Mouse (Mus musculus) lung, postnatal 0 days (tissue): ENCODE data around the gene Prl8a1. TPM values are rescaled to one million over a fixed set of nuclear protein-coding genes. Genes with fewer than 3 reads are reported as not detected.

Experiments used
- ATAC-seq: fragments of 200-750 bp; cut with Nextera tagmentation; 2 replicates; pipeline ENCODE4 v1.8.0; 2017; ENCODE audit warnings: moderate library complexity
- DNase-seq: peaks from one replicate; pipeline ENCODE4 v3.0.0-alpha.2; 2016; ENCODE audit warnings: low spot score
- H3K27ac ChIP-seq: fragments of 300-500 bp; sonication (generic); 2 replicates; pipeline ENCODE4 v1.5.1; 2014; ENCODE audit warnings: antibody characterized with exemption, mild to moderate bottlenecking, low read length, mixed read lengths
- H3K27me3 ChIP-seq: fragments of 300-500 bp; sonication (generic); replicated peaks from 2 replicates; pipeline ENCODE4 v1.6.1; 2014; ENCODE audit warnings: low read length, mixed read lengths; ENCODE audit not compliant: insufficient read depth
- H3K36me3 ChIP-seq: fragments of 300-500 bp; sonication (generic); 2 replicates; pipeline ENCODE4 v1.6.1; 2014; ENCODE audit warnings: low read length, mixed read lengths; ENCODE audit not compliant: insufficient read depth
- H3K4me1 ChIP-seq: fragments of 300-500 bp; sonication (generic); 2 replicates; pipeline ENCODE4 v1.6.1; 2014; ENCODE audit warnings: antibody characterized with exemption, low read depth, low read length, mixed read lengths; ENCODE audit not compliant: insufficient read depth
- H3K4me2 ChIP-seq: fragments of 300-500 bp; sonication (generic); replicated peaks from 2 replicates; pipeline ENCODE4 v1.6.1; 2014; ENCODE audit warnings: low read depth, mild to moderate bottlenecking, low read length, moderate library complexity, mixed read lengths
- H3K4me3 ChIP-seq: fragments of 300-500 bp; sonication (generic); 2 replicates; pipeline ENCODE4 v1.5.1; 2014; ENCODE audit warnings: low read depth, low read length
- H3K9ac ChIP-seq: fragments of 300-500 bp; sonication (generic); replicated peaks from 2 replicates; pipeline ENCODE4 v1.6.1; 2014; ENCODE audit warnings: low read depth, mild to moderate bottlenecking
- H3K9me3 ChIP-seq: fragments of 300-500 bp; sonication (generic); 2 replicates; pipeline ENCODE4 v1.6.1; 2016; ENCODE audit warnings: low read length, mixed read lengths
- CTCF ChIP-seq: IDR thresholded peaks from 2 replicates; pipeline ENCODE4 v1.5.1; 2016; ENCODE audit warnings: antibody characterized with exemption, mild to moderate bottlenecking
- EP300 ChIP-seq: IDR thresholded peaks from 2 replicates; pipeline ENCODE4 v1.6.1; 2016; ENCODE audit warnings: antibody characterized with exemption, mild to moderate bottlenecking, control low read depth
- WGBS: fragments of 180-500 bp; shearing (Covaris S2); extraction: QIAGEN DNeasy Blood & Tissue Kit; methylation state at CpG from one replicate; pipeline ENCODE4 v1.1.7; 2014; 5-methylcytosine and 5-hydroxymethylcytosine counted together
- polyA plus RNA-seq: library from polyadenylated mRNA; unstranded; fragments of >200 nt; fragmentation: Nextera tagmentation; extraction: Ambion mirVana; gene quantifications from 2 replicates; pipeline ENCODE4 v1.2.1, GENCODE M21; 2015

The Prl8a1 gene
- polyA plus RNA-seq = not detected in 2 replicates

- DNase-seq (no peak), ATAC-seq (no peak)
- H3K4me2 ChIP-seq = no peak within 1 kb of the TSS
- H3K4me3 ChIP-seq = no peak within 1 kb of the TSS
- no peaks in the 10 kb centered on the region for H3K9me3 ChIP-seq
- H3K27ac ChIP-seq = no peak within 1 kb of the TSS
- no peak within 1 kb of the TSS for H3K9ac ChIP-seq
- no peaks in the 10 kb centered on the region for H3K36me3 ChIP-seq
- no peak for TF ChIP-seq CTCF
- TF ChIP-seq EP300 = no peak
- H3K27me3 ChIP-seq = no peaks in the 10 kb centered on the region
- 79% methylated on average over 2 of the region's 2 CpGs for WGBS
- H3K4me1 ChIP-seq = no peaks in the 10 kb centered on the region
These were observed at the start of gene Prl8a1 for GRCm38 (mm10) chr13:27582071-27582470. Gene Prl8a1, minus strand, starts transcription at chr13:27582171.

- no peaks in the 10 kb centered on the region for H3K36me3 ChIP-seq
- no peak for ATAC-seq
- no peak within 1 kb of the TSS for H3K4me3 ChIP-seq
- H3K4me1 ChIP-seq = no peaks in the 10 kb centered on the region
- no peaks in the 10 kb centered on the region for H3K9me3 ChIP-seq
- no peak within 1 kb of the TSS for H3K9ac ChIP-seq
- no peak for DNase-seq
- H3K4me2 ChIP-seq = no peak within 1 kb of the TSS
- H3K27me3 ChIP-seq = no peaks in the 10 kb centered on the region
- H3K27ac ChIP-seq = no peak within 1 kb of the TSS
- TF ChIP-seq CTCF (no peak), EP300 (no peak)
- 59% methylated on average over 4 of the region's 4 CpGs for WGBS
These were observed 28.5 kb upstream of the Prl8a1 start, which contains the start of gene Prl7b1 for GRCm38 (mm10) chr13:27610482-27610881. Gene Prl7b1, minus strand, starts transcription at chr13:27610582.

- Histone ChIP-seq H3K9me3 (no peaks in the 10 kb centered on the region), H3K4me2 (no peak within 1 kb of the TSS), H3K4me3 (no peak within 1 kb of the TSS), H3K27me3 (no peaks in the 10 kb centered on the region), H3K27ac (no peak within 1 kb of the TSS), H3K36me3 (no peaks in the 10 kb centered on the region), H3K9ac (no peak within 1 kb of the TSS), H3K4me1 (no peaks in the 10 kb centered on the region)
- ATAC-seq (no peak), DNase-seq (no peak)
- WGBS = 77% methylated on average over 2 of the region's 2 CpGs
- no peak for TF ChIP-seq CTCF
- TF ChIP-seq EP300 = no peak
These were observed 17.5 kb downstream of the Prl8a1 start, which contains the start of gene Prl8a9 for GRCm38 (mm10) chr13:27564506-27564905. Gene Prl8a9, minus strand, starts transcription at chr13:27564606.

- no peak for TF ChIP-seq EP300
- TF ChIP-seq CTCF = no peak
- Histone ChIP-seq H3K9me3 (no peaks in the 10 kb centered on the region), H3K9ac (no peak overlapping the region), H3K4me3 (no peak overlapping the region), H3K36me3 (no peaks in the 10 kb centered on the region), H3K4me2 (no peak overlapping the region), H3K27me3 (no peaks in the 10 kb centered on the region), H3K27ac (no peak overlapping the region), H3K4me1 (no peaks in the 10 kb centered on the region)
- DNase-seq = no peak
- ATAC-seq = no peak
These were observed 28.6 kb downstream of the Prl8a1 start for GRCm38 (mm10) chr13:27553336-27553735.

Other genes starting within 250 kb of the Prl8a1 start
- not detected in 2 replicates for gene Prl8a2, start 236.5 kb downstream of the Prl8a1 start, polyA plus RNA-seq
- not detected in 2 replicates for gene Prl2b1, start 191.3 kb downstream of the Prl8a1 start, polyA plus RNA-seq
- not detected in 2 replicates for gene Prl8a6, start 143.5 kb downstream of the Prl8a1 start, polyA plus RNA-seq
- gene Prl8a8, start 69.0 kb downstream of the Prl8a1 start, polyA plus RNA-seq = not detected in 2 replicates
- gene Prl8a9, start 17.6 kb downstream of the Prl8a1 start, polyA plus RNA-seq = not detected in 2 replicates
- gene Prl7b1, start 28.4 kb upstream of the Prl8a1 start, polyA plus RNA-seq = not detected in 2 replicates
- gene Prl7a1, start 60.3 kb upstream of the Prl8a1 start, polyA plus RNA-seq = not detected in 2 replicates
- not detected in 2 replicates for gene Prl7a2, start 85.9 kb upstream of the Prl8a1 start, polyA plus RNA-seq
- gene Prl7d1, start 134.6 kb upstream of the Prl8a1 start, polyA plus RNA-seq = not detected in 2 replicates
- not detected in 2 replicates for gene Prl7c1, start 198.6 kb upstream of the Prl8a1 start, polyA plus RNA-seq
- not detected in 2 replicates for gene Prl2a1, start 219.5 kb upstream of the Prl8a1 start, polyA plus RNA-seq